Mouse (Mus musculus) adrenal gland, adult 18-20 months (tissue): Measurements from ENCODE around the gene Tmod4. TPM values are rescaled to one million over a fixed set of nuclear protein-coding genes. Genes with fewer than 3 reads are reported as not detected.
A peak's percentile ranks its signal among the peaks of the same experiment; 100 is the strongest.

Source experiments
- DNase-seq, 2 experiments: peaks; one replicate each; pipeline ENCODE4 v3.0.0; 2021 to 2022; ENCODE audit warnings: low spot score in 2 of 2
- microRNA-seq, 2 experiments: library from miRNA; unstranded; fragments of <30 nt; microRNA quantifications; one replicate each; pipeline ENCODE4 v1.2.0; 2021; ENCODE audit warnings: borderline number of aligned reads in 2 of 2
- total RNA-seq, 2 experiments: library from RNA; stranded (reverse); gene quantifications; 1 replicate in 1 of 2; 2 replicates in 1 of 2; pipeline ENCODE4 v1.2.3; 2021

Tmod4 gene
- total RNA-seq, 2 experiments from 2014 or later = 1.2 TPM; not detected in 1

GRCm38 (mm10) chr3:95172526-95173255, 48.4 kb downstream of the Tmod4 start:
- no peak for DNase-seq

- DNase-seq = peak; percentile 32 to 36
Observed at GRCm38 (mm10) chr3:95173256-95173949, 49.1 kb downstream of the Tmod4 start.

- DNase-seq = peak; percentile 85 to 89
Observed at GRCm38 (mm10) chr3:95174011-95174592, 49.8 kb downstream of the Tmod4 start.

- no peak for DNase-seq
Observed at GRCm38 (mm10) chr3:95176500-95176899, 52.2 kb downstream of the Tmod4 start.

- no peak for DNase-seq
Observed at GRCm38 (mm10) chr3:95177583-95177982, 53.3 kb downstream of the Tmod4 start.

Small RNA genes within 50 kb of the gene (microRNA-seq; reads per million reads assigned to microRNA genes)
- gene Mir8099-1 = 0 reads per million in 2 experiments

Other genes starting within 250 kb of the Tmod4 start
- gene Psmb4, start 237.5 kb upstream of the Tmod4 start, total RNA-seq = 100 to 1,000 TPM; 276 to 293 TPM
- gene Selenbp1, start 191.4 kb upstream of the Tmod4 start, total RNA-seq = 10 to 100 TPM; 58.8 to 64.6 TPM
- 10 to 100 TPM; 13.4 to 20.4 TPM for gene Rfx5, start 170.4 kb upstream of the Tmod4 start, total RNA-seq
- 10 to 100 TPM; 62.9 to 65.3 TPM for gene Pi4kb, start 149.7 kb upstream of the Tmod4 start, total RNA-seq
- 10 to 100 TPM; 22.7 to 26.1 TPM for gene Zfp687, start 109.0 kb upstream of the Tmod4 start, total RNA-seq
- gene Psmd4, start 81.9 kb upstream of the Tmod4 start, total RNA-seq = 100 to 1,000 TPM; 267 to 274 TPM
- 10 to 100 TPM; 50.9 to 55.4 TPM for gene Pip5k1a, start 17.5 kb upstream of the Tmod4 start, total RNA-seq
- 10 to 100 TPM; 45.8 to 59.5 TPM for gene Vps72, start 13.5 kb upstream of the Tmod4 start, total RNA-seq
- gene Scnm1, start 9.5 kb downstream of the Tmod4 start, total RNA-seq = 10 to 100 TPM; 25.6 to 33.4 TPM
- gene Lysmd1, start 9.6 kb downstream of the Tmod4 start, total RNA-seq = 1 to 10 TPM; 6.6 to 7.8 TPM
- 1 to 10 TPM; 3.0 to 4.5 TPM for gene Tnfaip8l2, start 17.9 kb downstream of the Tmod4 start, total RNA-seq
- 1 to 10 TPM; 1.6 to 2.5 TPM for gene Sema6c, start 36.0 kb downstream of the Tmod4 start, total RNA-seq
- 10 to 100 TPM; 21.4 to 22.1 TPM for gene Gabpb2, start 93.4 kb downstream of the Tmod4 start, total RNA-seq
- 10 to 100 TPM; 62.8 to 75.0 TPM for gene Cdc42se1, start 104.3 kb downstream of the Tmod4 start, total RNA-seq
- gene Mllt11, start 107.7 kb downstream of the Tmod4 start, total RNA-seq = 1 to 10 TPM; 5.9 to 6.2 TPM
- gene Gm128, start 117.1 kb downstream of the Tmod4 start, total RNA-seq = under 1 TPM; 0.17 to 0.26 TPM
- not detected for gene Bnipl, start 126.7 kb downstream of the Tmod4 start, total RNA-seq
- 100 to 1,000 TPM in 1 of 2 experiments, 10 to 100 TPM in 1; 75.5 to 124 TPM for gene Mindy1, start 156.9 kb downstream of the Tmod4 start, total RNA-seq
- 10 to 100 TPM; 20.1 to 21.9 TPM for gene Prune1, start 157.6 kb downstream of the Tmod4 start, total RNA-seq
- 1 to 10 TPM; 1.4 to 1.7 TPM for gene Anxa9, start 182.7 kb downstream of the Tmod4 start, total RNA-seq
- gene Cers2, start 190.3 kb downstream of the Tmod4 start, total RNA-seq = 100 to 1,000 TPM; 191 to 231 TPM
- gene Setdb1, start 232.7 kb downstream of the Tmod4 start, total RNA-seq = 10 to 100 TPM; 20.0 to 25.2 TPM